Mouse (Mus musculus) right cerebral cortex, adult 2 months (tissue): Measurements from ENCODE around the gene Aipl1.

Experiments
- DNase-seq, 2 experiments: peaks; one replicate each; pipeline ENCODE4 v3.0.0; 2021 to 2022; ENCODE audit warnings: low spot score in 2 of 2

Aipl1 gene

GRCm38 (mm10) chr11:72050168-72050894 lies 13.0 kb upstream of the Aipl1 start:
- DNase-seq = no peak

- DNase-seq = no peak
These were observed 12.0 kb upstream of the Aipl1 start for GRCm38 (mm10) chr11:72049171-72049759.

- no peak for DNase-seq
These were observed 11.4 kb upstream of the Aipl1 start for GRCm38 (mm10) chr11:72048730-72049129.

- DNase-seq = no peak
These were observed 6.9 kb upstream of the Aipl1 start for GRCm38 (mm10) chr11:72044231-72044630.

- DNase-seq = no peak
These were observed 5.3 kb upstream of the Aipl1 start for GRCm38 (mm10) chr11:72042631-72043030.

GRCm38 (mm10) chr11:72041768-72042607 lies 4.7 kb upstream of the Aipl1 start, which contains the start of gene Pimreg:
TSS of gene Pimreg (plus strand) at chr11:72042032.
- peak; percentile 83 for DNase-seq

GRCm38 (mm10) chr11:72041290-72041767 lies 4.0 kb upstream of the Aipl1 start:
- DNase-seq = no peak

- peak; percentile 47 to 61 for DNase-seq
These were observed 2.5 kb upstream of the Aipl1 start for GRCm38 (mm10) chr11:72039599-72040386.

- peak; percentile 87 to 88 for DNase-seq
These were observed 687 bp upstream of the Aipl1 start for GRCm38 (mm10) chr11:72037996-72038395.

- no peak for DNase-seq
These were observed 4.7 kb downstream of the Aipl1 start for GRCm38 (mm10) chr11:72032589-72032988.

- DNase-seq = no peak
These were observed 5.2 kb downstream of the Aipl1 start for GRCm38 (mm10) chr11:72032091-72032490.

- no peak for DNase-seq
These were observed 6.0 kb downstream of the Aipl1 start for GRCm38 (mm10) chr11:72031353-72031752.

GRCm38 (mm10) chr11:72029143-72029542 lies 8.2 kb downstream of the Aipl1 start:
- no peak for DNase-seq

GRCm38 (mm10) chr11:72027836-72028235 lies 9.5 kb downstream of the Aipl1 start:
- no peak for DNase-seq

GRCm38 (mm10) chr11:72026516-72026915 lies 10.8 kb downstream of the Aipl1 start:
- DNase-seq = no peak

GRCm38 (mm10) chr11:72025843-72026242 lies 11.5 kb downstream of the Aipl1 start:
- DNase-seq = no peak

GRCm38 (mm10) chr11:72024193-72024781 lies 13.0 kb downstream of the Aipl1 start:
- peak; percentile 76 to 78 for DNase-seq

GRCm38 (mm10) chr11:72023581-72023980 lies 13.7 kb downstream of the Aipl1 start:
- no peak for DNase-seq

GRCm38 (mm10) chr11:72022827-72023226 lies 14.5 kb downstream of the Aipl1 start:
- DNase-seq = no peak

- DNase-seq = no peak
These were observed 16.3 kb downstream of the Aipl1 start for GRCm38 (mm10) chr11:72021015-72021414.

- DNase-seq = no peak
These were observed 20.1 kb downstream of the Aipl1 start for GRCm38 (mm10) chr11:72017253-72017601.
